Mouse (Mus musculus) inflammation-experienced regulatory T-cells, adult 6 months (primary cell): Measurements from ENCODE around the gene Scn3a. TPM values are rescaled to one million over a fixed set of nuclear protein-coding genes. Genes with fewer than 3 reads are reported as not detected.

ENCODE experiments used
- polyA plus RNA-seq, 3 experiments: library from polyadenylated mRNA; unstranded; fragments of 100-300 nt; shearing (Covaris generic); gene quantifications; one replicate each; pipeline ENCODE4 v1.2.1; 2017

Scn3a gene
- polyA plus RNA-seq, 3 experiments from 2014 or later: not detected

Other genes starting within 250 kb of the Scn3a start
- under 1 TPM in 2 of 3 experiments, not detected in 1; 0.24 to 0.55 TPM for gene Slc38a11, start 203.6 kb downstream of the Scn3a start, polyA plus RNA-seq
- under 1 TPM; 0.50 to 0.80 (median 0.55) TPM for gene Scn2a, start 53.1 kb upstream of the Scn3a start, polyA plus RNA-seq